Mouse (Mus musculus) liver, adult 2 months (tissue): ENCODE measurements around the gene Hist1h2ag. TPM values are rescaled to one million over a fixed set of nuclear protein-coding genes. Genes with fewer than 3 reads are reported as not detected.

ENCODE experiments used
- DNase-seq: peaks from one replicate; pipeline ENCODE4 v3.0.0-alpha.2; 2011; ENCODE audit warnings: low read depth, low spot score; ENCODE audit errors: extremely low read depth
- H3K27ac ChIP-seq: fragments of 200-500 bp; replicated peaks from 2 replicates; pipeline ENCODE4 v1.5.1; 2012; ENCODE audit warnings: low read depth, mild to moderate bottlenecking, control low read depth, inconsistent platforms, low read length; ENCODE audit not compliant: insufficient read depth
- H3K27me3 ChIP-seq: fragments of 200-500 bp; 2 replicates; pipeline ENCODE4 v1.6.1; 2012; ENCODE audit warnings: mild to moderate bottlenecking, moderate library complexity, low read length, inconsistent platforms; ENCODE audit not compliant: control insufficient read depth, insufficient read depth
- H3K36me3 ChIP-seq: fragments of 200-500 bp; 2 replicates; pipeline ENCODE4 v1.6.1; 2012; ENCODE audit warnings: low read length, inconsistent platforms; ENCODE audit not compliant: control insufficient read depth, insufficient read depth
- H3K4me1 ChIP-seq: fragments of 200-500 bp; 2 replicates; pipeline ENCODE4 v1.6.1; 2011; ENCODE audit warnings: low read length; ENCODE audit not compliant: control insufficient read depth, insufficient read depth
- H3K4me3 ChIP-seq: fragments of 200-500 bp; 2 replicates; pipeline ENCODE4 v1.5.1; 2011; ENCODE audit warnings: low read depth, mild to moderate bottlenecking, control low read depth, low read length, moderate library complexity; ENCODE audit not compliant: insufficient read depth
- H3K79me2 ChIP-seq: fragments of 200-500 bp; 2 replicates; pipeline ENCODE4 v1.6.1; 2012; ENCODE audit warnings: inconsistent platforms, mild to moderate bottlenecking, low read length, moderate library complexity; ENCODE audit not compliant: control insufficient read depth, insufficient read depth
- H3K9ac ChIP-seq: fragments of 200-500 bp; 2 replicates; pipeline ENCODE4 v1.6.1; 2012; ENCODE audit warnings: low read depth, mild to moderate bottlenecking, control low read depth, inconsistent platforms, low read length
- CTCF ChIP-seq: fragments of 200-500 bp; IDR thresholded peaks from 2 replicates; pipeline ENCODE4 v1.5.1; 2011; ENCODE audit warnings: low read depth, low read length, control low read depth
- POLR2A ChIP-seq: fragments of 200-500 bp; IDR thresholded peaks from 2 replicates; pipeline ENCODE4 v1.6.1; 2011; ENCODE audit warnings: low read length, control low read depth; ENCODE audit not compliant: insufficient read depth; ENCODE audit errors: extremely low read depth
- WGBS: fragments of 180-500 bp; shearing (Covaris S2); methylation state at CpG from one replicate; pipeline ENCODE4 v1.1.7; 2018; 5-methylcytosine and 5-hydroxymethylcytosine counted together
- polyA plus RNA-seq: library from polyadenylated mRNA; depleted of rRNA; stranded (reverse); fragments of >200 nt; gene quantifications from 2 replicates; pipeline ENCODE4 v1.2.3, GENCODE M21; 2012
- total RNA-seq: library from RNA; depleted of rRNA; stranded (reverse); fragments of >200 nt; gene quantifications from 2 replicates; pipeline ENCODE4 v1.2.3, GENCODE M21; 2014

Hist1h2ag gene
- total and polyA plus RNA-seq, 2 experiments, result 0.55 to 11.1 TPM

- 2% methylated on average over 14 of the region's 14 CpGs for WGBS
- Histone ChIP-seq H3K27me3 (no peaks in the 10 kb centered on the region), H3K27ac (peak overlapping the region; percentile 71), H3K79me2 (no peaks in the 10 kb centered on the region), H3K36me3 (no peaks in the 10 kb centered on the region), H3K9ac (0 out of 2 replicates have a peak overlapping the region, but pooled peaks have one; percentile 48), H3K4me3 (0 out of 2 replicates have a peak overlapping the region, but pooled peaks have one; percentile 21), H3K4me1 (peaks cover 8% of the 10 kb centered on the region; the same call in 1 of the 2 replicates)
- TF ChIP-seq POLR2A (no peak), CTCF (no peak)
- peak; percentile 94 for DNase-seq
Measured at GRCm38 (mm10) chr13:22034443-22035266, 8.1 kb downstream of the Hist1h2ag start.

- TF ChIP-seq POLR2A, result no peak
- no peak for TF ChIP-seq CTCF
- Histone ChIP-seq H3K79me2 (no peaks in the 10 kb centered on the region), H3K27me3 (no peaks in the 10 kb centered on the region), H3K4me3 (no peak overlapping the region), H3K27ac (peak overlapping the region; percentile 70), H3K4me1 (peaks cover 8% of the 10 kb centered on the region; the same call in 1 of the 2 replicates), H3K36me3 (no peaks in the 10 kb centered on the region), H3K9ac (peak overlapping the region; percentile 38; the same call in 1 of the 2 replicates)
- WGBS, result 40% methylated on average over 5 of the region's 5 CpGs
- DNase-seq, result no peak
Measured at GRCm38 (mm10) chr13:22033741-22034442, 8.9 kb downstream of the Hist1h2ag start.

GRCm38 (mm10) chr13:22030493-22030892 is 12.3 kb downstream of the Hist1h2ag start:
- Histone ChIP-seq H3K4me3 (no peak overlapping the region), H3K4me1 (peaks cover 7% of the 10 kb centered on the region; the same call in 1 of the 2 replicates), H3K79me2 (no peaks in the 10 kb centered on the region), H3K9ac (no peak overlapping the region), H3K27me3 (no peaks in the 10 kb centered on the region), H3K36me3 (no peaks in the 10 kb centered on the region), H3K27ac (no peak overlapping the region)
- WGBS, result 4% methylated on average over 4 of the region's 4 CpGs
- peak; percentile 57 for DNase-seq
- TF ChIP-seq CTCF, result peak; percentile 59
- TF ChIP-seq POLR2A, result no peak

GRCm38 (mm10) chr13:22029928-22030327 is 12.8 kb downstream of the Hist1h2ag start:
- Histone ChIP-seq H3K27me3 (no peaks in the 10 kb centered on the region), H3K4me1 (peaks cover 7% of the 10 kb centered on the region; the same call in 1 of the 2 replicates), H3K36me3 (no peaks in the 10 kb centered on the region), H3K4me3 (no peak overlapping the region), H3K27ac (no peak overlapping the region), H3K9ac (no peak overlapping the region), H3K79me2 (no peaks in the 10 kb centered on the region)
- TF ChIP-seq POLR2A (no peak), CTCF (no peak)
- no peak for DNase-seq
- 58% methylated on average over 8 of the region's 8 CpGs for WGBS

GRCm38 (mm10) chr13:22028673-22029460 is 13.9 kb downstream of the Hist1h2ag start:
- peak overlapping the region; percentile 64 for H3K4me3 ChIP-seq
- no peaks in the 10 kb centered on the region for H3K79me2 ChIP-seq
- peak overlapping the region; percentile 65 for H3K27ac ChIP-seq
- no peaks in the 10 kb centered on the region for H3K36me3 ChIP-seq
- peak overlapping the region; percentile 79 for H3K9ac ChIP-seq
- peaks cover 4% of the 10 kb centered on the region; the same call in 1 of the 2 replicates for H3K4me1 ChIP-seq
- TF ChIP-seq CTCF (peak; percentile 99), POLR2A (no peak)
- 1% methylated on average over 40 of the region's 40 CpGs for WGBS
- DNase-seq, result peak; percentile 88
- H3K27me3 ChIP-seq, result no peaks in the 10 kb centered on the region
